Mouse (Mus musculus): ENCODE results near the gene Lpp. TPM values are rescaled to one million over a fixed set of nuclear protein-coding genes. Genes with fewer than 3 reads are reported as not detected.

The Lpp gene
- polyA plus RNA-seq, 1 experiment: 15.0 TPM

- TF ChIP-seq CTCF (IDR thresholded peaks at IDR 0.05; ENCODE audit: borderline replicate concordance, control insufficient read depth, extremely low read depth, insufficient read depth, low read length, poor library complexity) (no peak), POLR2A (IDR thresholded peaks at IDR 0.05; ENCODE audit: control insufficient read depth, extremely low read depth, insufficient read depth, low read length, poor library complexity) (no peak)
- DNase-seq: no peak
- Histone ChIP-seq H3K36me3 (ENCODE audit: control insufficient read depth, insufficient read depth, low read length) (no peaks in the 10 kb centered on the region), H3K27ac (ENCODE audit: control insufficient read depth, insufficient read depth, low read length) (no peak overlapping the region), H3K4me1 (replicated peaks; ENCODE audit: control insufficient read depth, insufficient read depth, low read length) (peaks cover 8% of the 10 kb centered on the region), H3K27me3 (ENCODE audit: control insufficient read depth, insufficient read depth, low read length) (no peaks in the 10 kb centered on the region), H3K4me3 (ENCODE audit: control insufficient read depth, insufficient read depth, low read length) (no peak overlapping the region)
- WGBS: 85% methylated on average over 4 of the region's 4 CpGs
Observed at GRCm38 (mm10) chr16:24454493-24454892, 61.2 kb downstream of the Lpp start.

GRCm38 (mm10) chr16:24455361-24455855 lies 62.1 kb downstream of the Lpp start:
- 95% methylated on average over 3 of the region's 3 CpGs for WGBS

GRCm38 (mm10) chr16:24463842-24464241 lies 70.5 kb downstream of the Lpp start:
- Histone ChIP-seq H3K27ac (ENCODE audit: control insufficient read depth, insufficient read depth, low read length) (no peak overlapping the region), H3K36me3 (ENCODE audit: control insufficient read depth, insufficient read depth, low read length) (no peaks in the 10 kb centered on the region), H3K27me3 (ENCODE audit: control insufficient read depth, insufficient read depth, low read length) (no peaks in the 10 kb centered on the region), H3K4me1 (replicated peaks; ENCODE audit: control insufficient read depth, insufficient read depth, low read length) (no peaks in the 10 kb centered on the region), H3K4me3 (ENCODE audit: control insufficient read depth, insufficient read depth, low read length) (no peak overlapping the region)
- no peak for DNase-seq
- no peak for TF ChIP-seq CTCF (IDR thresholded peaks at IDR 0.05; ENCODE audit: borderline replicate concordance, control insufficient read depth, extremely low read depth, insufficient read depth, low read length, poor library complexity)
- TF ChIP-seq POLR2A (IDR thresholded peaks at IDR 0.05; ENCODE audit: control insufficient read depth, extremely low read depth, insufficient read depth, low read length, poor library complexity): no peak
- WGBS: 94% methylated on average over 2 of the region's 2 CpGs

More at GRCm38 (mm10) chr16:24455361-24455855, 62.1 kb downstream of the Lpp start:
- Histone ChIP-seq H3K4me1 (replicated peaks; ENCODE audit: control insufficient read depth, insufficient read depth, low read length) (peaks cover 3% of the 10 kb centered on the region), H3K4me3 (ENCODE audit: control insufficient read depth, insufficient read depth, low read length) (no peak overlapping the region), H3K36me3 (ENCODE audit: control insufficient read depth, insufficient read depth, low read length) (no peaks in the 10 kb centered on the region), H3K27ac (ENCODE audit: control insufficient read depth, insufficient read depth, low read length) (no peak overlapping the region), H3K27me3 (ENCODE audit: control insufficient read depth, insufficient read depth, low read length) (no peaks in the 10 kb centered on the region)
- TF ChIP-seq POLR2A (IDR thresholded peaks at IDR 0.05; ENCODE audit: control insufficient read depth, extremely low read depth, insufficient read depth, low read length, poor library complexity): no peak
- no peak for TF ChIP-seq CTCF (IDR thresholded peaks at IDR 0.05; ENCODE audit: borderline replicate concordance, control insufficient read depth, extremely low read depth, insufficient read depth, low read length, poor library complexity)
- DNase-seq: no peak

DNA sequence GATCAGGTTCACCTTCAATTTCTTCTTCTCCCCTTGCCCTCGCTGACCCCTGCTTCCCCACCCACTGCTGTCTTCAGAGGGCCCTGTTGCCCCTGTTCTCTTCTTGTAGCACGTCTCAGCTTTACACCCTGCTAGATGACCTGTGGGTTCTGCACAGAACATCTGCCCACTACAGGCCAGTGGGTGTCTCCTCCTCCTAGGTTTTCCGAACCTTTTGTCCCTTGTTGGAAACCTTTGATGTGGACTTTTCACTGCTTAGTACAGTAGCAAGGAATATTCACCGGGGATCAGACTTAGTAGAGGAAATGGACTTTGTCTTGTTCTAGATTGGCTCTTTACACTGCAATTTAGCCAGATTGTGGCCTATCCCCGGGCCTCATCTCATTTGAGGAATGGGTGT lies 71.1 kb downstream of the Lpp start:
- Histone ChIP-seq H3K27ac (ENCODE audit: control insufficient read depth, insufficient read depth, low read length) (no peak overlapping the region), H3K27me3 (ENCODE audit: control insufficient read depth, insufficient read depth, low read length) (no peaks in the 10 kb centered on the region), H3K4me3 (ENCODE audit: control insufficient read depth, insufficient read depth, low read length) (no peak overlapping the region), H3K4me1 (replicated peaks; ENCODE audit: control insufficient read depth, insufficient read depth, low read length) (no peaks in the 10 kb centered on the region), H3K36me3 (ENCODE audit: control insufficient read depth, insufficient read depth, low read length) (no peaks in the 10 kb centered on the region)
- WGBS: 95% methylated on average over 5 of the region's 5 CpGs
- TF ChIP-seq POLR2A (IDR thresholded peaks at IDR 0.05; ENCODE audit: control insufficient read depth, extremely low read depth, insufficient read depth, low read length, poor library complexity) (no peak), CTCF (IDR thresholded peaks at IDR 0.05; ENCODE audit: borderline replicate concordance, control insufficient read depth, extremely low read depth, insufficient read depth, low read length, poor library complexity) (no peak)
- DNase-seq: no peak

DNA sequence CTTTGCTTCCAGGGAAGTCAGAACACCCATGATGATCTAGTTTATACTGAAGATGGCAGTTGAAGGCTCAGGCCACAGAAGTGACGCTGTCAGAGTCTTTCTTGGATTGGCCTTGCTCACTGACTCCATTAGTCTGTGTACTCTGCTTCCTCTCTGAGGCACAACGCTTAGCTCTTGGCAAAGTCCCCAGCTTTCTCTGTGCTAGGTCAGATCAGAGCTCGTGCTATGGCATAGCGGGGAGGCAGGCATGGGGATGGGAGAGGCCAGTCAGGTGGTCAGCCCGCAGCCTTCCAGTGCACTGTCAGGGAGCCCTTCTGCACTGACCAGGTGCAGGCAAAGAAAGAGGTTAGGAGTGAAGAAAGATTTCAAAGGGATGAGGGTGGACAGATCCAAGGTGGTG lies 72.3 kb downstream of the Lpp start:
- H3K4me1 ChIP-seq (replicated peaks; ENCODE audit: control insufficient read depth, insufficient read depth, low read length): no peaks in the 10 kb centered on the region
- TF ChIP-seq POLR2A (IDR thresholded peaks at IDR 0.05; ENCODE audit: control insufficient read depth, extremely low read depth, insufficient read depth, low read length, poor library complexity): no peak
- TF ChIP-seq CTCF (IDR thresholded peaks at IDR 0.05; ENCODE audit: borderline replicate concordance, control insufficient read depth, extremely low read depth, insufficient read depth, low read length, poor library complexity): no peak
- H3K4me3 ChIP-seq (ENCODE audit: control insufficient read depth, insufficient read depth, low read length): no peak overlapping the region
- H3K27ac ChIP-seq (ENCODE audit: control insufficient read depth, insufficient read depth, low read length): no peak overlapping the region
- 94% methylated on average over 5 of the region's 5 CpGs for WGBS
- no peak for DNase-seq
- no peaks in the 10 kb centered on the region for H3K27me3 ChIP-seq (ENCODE audit: control insufficient read depth, insufficient read depth, low read length)
- no peaks in the 10 kb centered on the region for H3K36me3 ChIP-seq (ENCODE audit: control insufficient read depth, insufficient read depth, low read length)

DNA sequence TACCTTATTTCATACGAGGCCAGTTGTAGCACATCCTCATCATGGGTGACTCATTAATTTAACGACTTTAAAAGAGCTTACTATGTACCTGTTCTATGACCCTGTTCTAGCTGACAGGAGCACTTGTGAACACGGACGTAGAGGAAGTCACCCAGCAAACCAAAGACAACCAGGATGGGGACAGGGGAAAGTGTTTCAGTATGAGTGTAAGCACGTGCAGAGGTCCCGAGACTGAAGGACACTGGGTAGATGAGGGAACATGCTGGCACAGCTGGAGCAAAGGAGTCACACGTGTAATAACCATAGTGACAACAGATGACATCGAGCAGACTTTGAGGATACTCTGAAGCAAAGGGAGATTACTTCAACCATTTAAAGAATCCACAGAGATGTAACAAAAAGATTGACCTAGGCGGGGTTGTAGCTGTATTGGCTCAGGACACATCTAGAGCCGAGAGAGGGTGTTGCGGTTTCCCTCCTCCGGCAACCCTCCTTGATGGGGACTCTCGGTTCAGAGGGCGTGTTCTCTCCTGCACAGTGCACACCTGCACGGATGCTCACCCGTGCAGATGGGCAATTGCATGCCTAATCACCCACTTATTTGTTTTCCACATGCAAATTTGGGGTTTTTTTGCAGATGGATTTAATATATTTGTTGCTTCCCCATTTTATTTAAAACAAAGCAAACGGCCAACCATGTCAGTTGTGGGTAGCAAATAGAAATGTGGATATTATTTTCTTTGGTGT lies 74.4 kb downstream of the Lpp start:
- TF ChIP-seq CTCF (IDR thresholded peaks at IDR 0.05; ENCODE audit: borderline replicate concordance, control insufficient read depth, extremely low read depth, insufficient read depth, low read length, poor library complexity) (no peak), POLR2A (IDR thresholded peaks at IDR 0.05; ENCODE audit: control insufficient read depth, extremely low read depth, insufficient read depth, low read length, poor library complexity) (no peak)
- DNase-seq: no peak
- no peak overlapping the region for H3K27ac ChIP-seq (ENCODE audit: control insufficient read depth, insufficient read depth, low read length)
- no peak overlapping the region for H3K4me3 ChIP-seq (ENCODE audit: control insufficient read depth, insufficient read depth, low read length)
- H3K4me1 ChIP-seq (replicated peaks; ENCODE audit: control insufficient read depth, insufficient read depth, low read length): no peaks in the 10 kb centered on the region; the same call in 1 of the 2 replicates
- WGBS: 94% methylated on average over 17 of the region's 17 CpGs
- H3K36me3 ChIP-seq (ENCODE audit: control insufficient read depth, insufficient read depth, low read length): no peaks in the 10 kb centered on the region
- H3K27me3 ChIP-seq (ENCODE audit: control insufficient read depth, insufficient read depth, low read length): no peaks in the 10 kb centered on the region

Measured in thymus, adult 2 months (tissue).